Mouse (Mus musculus): ENCODE measurements around the gene Kcnab1.
"Not testable (repeated sequence)": the region's sequence is repeated elsewhere in the genome, so short reads cannot be mapped to it uniquely, and the experiment has no call there.

The Kcnab1 gene

GRCm38 (mm10) chr3:65365921-65366710 is 256.9 kb downstream of the Kcnab1 start:
- DNase-seq (ENCODE audit: low spot score in 2 of 2), result no peak

GRCm38 (mm10) chr3:65367944-65368343 is 258.8 kb downstream of the Kcnab1 start:
- DNase-seq (ENCODE audit: low spot score in 2 of 2), result no peak

DNA sequence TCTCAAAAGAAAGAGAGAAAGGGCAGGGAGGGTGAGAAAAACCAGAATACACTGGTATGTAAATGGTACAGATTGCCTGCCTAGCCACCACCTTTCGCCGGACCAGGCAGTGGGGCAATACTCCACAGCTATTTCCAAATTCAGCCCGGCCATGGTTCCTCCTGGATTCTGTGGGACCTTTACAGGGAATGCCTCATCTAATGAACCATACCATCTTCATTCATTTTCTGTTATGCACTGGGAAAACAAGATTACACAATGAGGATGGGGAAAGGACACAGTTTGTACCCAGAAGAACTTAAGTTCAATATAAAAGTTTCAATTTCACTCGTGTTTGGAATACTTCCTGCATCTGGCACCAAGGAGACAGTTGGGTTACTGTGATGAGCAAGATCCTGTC is 263.4 kb downstream of the Kcnab1 start:
- no peak for DNase-seq (ENCODE audit: low spot score in 2 of 2)

DNA sequence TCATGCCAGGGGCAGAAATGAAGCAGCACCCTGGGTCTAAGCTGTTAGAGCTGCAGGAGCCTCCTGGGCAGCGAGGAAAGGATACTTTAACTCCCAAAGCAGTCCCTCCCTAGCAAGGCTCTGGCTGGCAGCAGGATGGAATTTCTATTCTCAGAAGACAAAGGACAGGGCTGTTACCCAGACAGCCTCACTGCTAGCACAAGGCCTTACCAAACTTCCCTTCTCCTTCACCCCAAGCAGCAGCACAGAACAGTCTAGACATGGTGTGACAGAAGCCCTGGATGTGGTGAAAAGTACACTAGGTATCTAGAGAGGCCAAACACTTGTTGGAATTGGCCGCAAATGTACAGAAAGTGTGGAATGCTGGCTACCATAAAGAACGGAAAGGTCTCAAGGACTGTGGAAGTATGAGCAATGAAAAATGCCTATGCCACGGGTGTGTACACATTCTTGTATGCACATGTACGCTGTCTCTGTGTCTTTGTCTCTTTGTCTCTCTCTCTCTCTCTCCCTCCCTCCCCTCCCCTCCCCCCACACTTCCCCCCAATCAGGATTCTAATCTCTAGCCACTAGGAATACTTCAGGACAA is 264.5 kb downstream of the Kcnab1 start:
- DNase-seq (ENCODE audit: low spot score in 2 of 2), result no peak

DNA sequence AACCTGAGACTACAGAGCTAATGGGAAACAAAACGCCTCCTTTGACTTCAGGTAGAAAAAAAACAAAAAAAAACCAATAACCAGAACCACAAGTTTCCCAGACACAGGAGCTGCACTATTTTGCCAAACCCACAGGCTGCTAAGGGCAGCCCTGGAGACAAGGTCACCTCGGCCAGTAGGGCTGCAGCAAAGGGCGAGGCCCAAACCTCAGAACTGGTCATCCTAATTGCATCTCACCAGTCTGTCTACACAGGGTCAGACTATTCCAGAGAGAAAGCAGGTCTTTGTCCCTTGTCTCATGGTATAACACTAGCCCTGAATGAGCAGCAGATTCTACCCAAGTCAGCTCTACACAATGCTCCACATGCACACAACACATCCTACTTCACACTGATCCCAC is 265.5 kb downstream of the Kcnab1 start:
- no peak for DNase-seq (ENCODE audit: low spot score in 2 of 2)

DNA sequence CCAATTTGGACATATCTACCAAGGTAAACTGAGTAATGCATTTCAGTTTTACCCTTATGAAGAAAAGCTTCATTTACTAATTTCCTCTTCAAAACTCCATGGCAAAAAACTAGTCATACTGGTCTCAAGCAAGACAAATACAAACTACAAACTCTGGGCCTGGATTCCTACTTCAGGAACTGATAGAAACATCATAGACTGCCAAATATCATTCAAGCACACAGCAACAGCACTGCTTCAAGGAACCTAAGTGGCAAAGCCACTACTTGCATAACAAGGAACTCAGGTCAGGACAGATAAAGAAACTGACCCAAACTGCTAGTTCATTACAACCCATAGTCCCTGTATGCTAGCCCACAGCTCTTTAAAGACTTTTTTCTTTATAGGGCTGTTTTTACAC is 269.5 kb downstream of the Kcnab1 start:
- DNase-seq (ENCODE audit: low spot score in 2 of 2), result no peak

GRCm38 (mm10) chr3:65379884-65380539 is 270.8 kb downstream of the Kcnab1 start:
- peak; percentile 20 to 25 for DNase-seq (ENCODE audit: low spot score in 2 of 2)

DNA sequence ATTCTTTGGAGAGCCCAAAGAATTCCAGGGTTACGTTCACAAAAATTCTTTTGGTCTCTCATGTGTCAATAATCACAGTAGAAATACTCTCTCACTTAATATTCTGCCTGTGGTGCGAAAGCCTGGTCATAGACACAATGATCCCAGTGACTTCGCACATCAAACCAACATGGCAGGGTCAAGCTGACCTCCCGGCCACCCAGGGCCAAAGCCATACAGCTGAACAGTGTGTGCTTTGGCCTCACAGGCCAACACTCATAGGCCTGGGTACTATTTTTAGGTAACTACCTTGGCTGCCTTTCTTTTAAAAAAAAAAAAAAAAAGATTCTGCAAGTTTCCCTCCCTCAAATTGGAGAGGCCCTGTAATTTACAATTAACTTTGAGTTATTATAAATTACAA is 271.9 kb downstream of the Kcnab1 start:
- DNase-seq (ENCODE audit: low spot score in 2 of 2), result no peak

DNA sequence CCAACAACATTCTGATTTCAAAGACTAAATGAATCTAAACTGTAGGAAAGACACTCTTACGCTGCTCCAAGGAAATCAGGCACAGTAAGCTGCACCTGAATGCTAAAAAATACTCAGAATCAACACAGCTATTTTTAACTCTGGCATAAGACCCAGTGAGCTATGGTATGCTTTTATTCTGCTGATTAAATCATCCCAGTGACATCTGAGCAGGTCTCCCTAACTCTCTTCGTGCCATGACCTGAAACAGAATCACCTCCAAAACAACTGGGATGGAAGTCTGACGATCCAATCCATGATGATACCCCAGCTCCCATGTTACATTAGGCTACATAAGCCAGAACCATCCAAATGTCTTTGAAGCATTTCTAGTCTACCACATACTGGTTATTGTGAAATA is 275.2 kb downstream of the Kcnab1 start:
- DNase-seq (ENCODE audit: low spot score in 2 of 2), result no peak

DNA sequence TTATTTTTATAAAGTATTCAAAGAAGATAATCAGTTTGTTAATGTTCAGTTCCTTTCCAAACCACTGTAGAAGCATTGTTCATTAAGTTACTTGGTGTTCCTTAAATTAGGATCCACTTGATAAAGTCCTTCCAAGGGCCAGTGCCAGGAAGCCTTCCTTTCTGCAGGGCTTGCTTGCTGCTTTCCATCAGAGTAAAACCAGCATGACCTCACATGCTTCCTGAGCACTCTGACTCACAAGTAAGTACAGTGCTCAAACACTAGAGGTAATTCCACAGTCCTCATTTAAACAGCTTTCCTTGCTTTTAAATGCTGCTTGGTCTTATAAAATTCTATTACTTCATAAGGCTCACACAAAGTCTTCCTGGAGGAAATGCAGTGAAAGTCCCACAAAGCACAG is 276.6 kb downstream of the Kcnab1 start:
- DNase-seq (ENCODE audit: low spot score in 2 of 2), result no peak

DNA sequence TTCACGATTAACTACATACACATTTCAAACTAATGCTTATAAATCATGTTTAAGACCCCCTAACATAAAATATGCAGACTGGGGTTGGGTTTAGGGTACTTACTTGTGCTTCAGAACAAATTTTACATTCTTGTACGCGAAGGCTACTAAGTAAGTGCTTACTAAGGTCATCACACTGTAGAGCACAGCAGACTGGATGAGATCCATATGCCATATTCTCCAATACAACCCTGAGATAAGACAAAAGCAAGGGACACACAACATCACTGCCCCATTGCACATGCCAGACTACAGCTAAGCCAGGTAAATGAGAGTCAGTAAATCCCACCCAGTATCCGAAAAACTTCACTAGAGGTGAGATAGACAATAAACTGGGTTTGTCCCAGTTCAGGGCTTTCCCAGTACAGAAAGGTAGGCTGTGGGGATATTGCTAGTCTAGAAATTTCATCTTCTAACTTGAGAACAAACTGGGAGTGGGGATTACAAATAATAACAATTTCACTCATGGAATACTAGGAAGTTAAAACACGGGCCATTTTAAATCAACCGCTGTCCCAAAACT is 282.1 kb downstream of the Kcnab1 start:
- DNase-seq (ENCODE audit: low spot score in 2 of 2), result no peak

DNA sequence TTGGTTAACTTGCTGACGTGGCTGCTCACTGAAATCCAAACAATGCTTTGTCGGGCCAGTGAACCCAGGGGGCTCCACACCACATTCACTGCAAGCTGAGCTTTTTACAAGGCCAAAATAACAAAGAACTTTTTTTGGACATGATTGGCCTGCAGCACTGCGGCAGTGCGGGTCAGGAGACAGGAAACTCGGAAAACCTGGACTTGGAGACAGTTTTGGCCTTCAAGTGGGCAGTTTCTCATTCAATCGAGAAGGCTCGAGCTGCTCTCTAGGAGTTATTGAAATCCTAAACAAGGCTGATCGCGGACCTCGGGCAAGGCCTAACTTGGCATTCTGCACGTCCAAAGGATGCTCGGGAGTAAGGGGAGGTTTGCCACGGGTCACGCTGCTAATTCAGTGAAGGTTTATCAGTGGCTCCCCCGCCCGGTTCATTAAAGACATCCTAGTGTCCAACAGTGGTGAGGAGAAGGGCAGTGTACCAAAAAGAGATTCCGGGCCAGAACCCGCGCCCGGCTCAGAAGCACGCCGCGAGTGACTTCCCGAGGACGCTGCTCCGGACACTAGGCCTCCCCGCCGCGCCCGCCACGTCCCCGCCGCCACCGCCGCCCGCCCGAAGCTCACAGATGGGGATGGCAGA is 282.7 kb downstream of the Kcnab1 start:
- DNase-seq (ENCODE audit: low spot score in 2 of 2), result peak in 1 of 2 experiments; percentile 2

DNA sequence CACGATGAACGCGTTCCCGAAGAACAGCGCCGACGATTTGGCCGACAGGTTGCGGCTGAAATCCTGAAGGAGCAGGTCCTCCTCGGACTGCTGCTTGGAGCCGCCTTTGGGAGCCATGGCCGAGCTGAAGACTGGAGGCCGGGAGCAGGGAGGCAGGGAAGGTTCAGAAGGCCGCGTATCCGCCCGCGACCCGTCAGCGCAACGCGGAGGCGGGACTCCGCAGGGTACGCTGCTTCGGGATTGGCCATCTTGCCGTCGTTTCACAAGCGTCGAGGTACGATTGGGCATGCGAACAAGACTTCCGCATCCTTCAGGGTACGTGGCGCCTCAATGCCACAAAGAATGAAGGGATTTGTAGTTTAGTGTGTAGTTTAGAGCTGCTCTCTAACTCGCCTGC is 283.2 kb downstream of the Kcnab1 start, which contains the start of gene Ssr3:
Ssr3 (minus strand) TSS at position 203 of the 397 bp plus-strand sequence.
- DNase-seq (ENCODE audit: low spot score in 2 of 2), result peak; percentile 94

GRCm38 (mm10) chr3:65395111-65395510 is 285.9 kb downstream of the Kcnab1 start:
- DNase-seq (ENCODE audit: low spot score in 2 of 2), result not testable (repeated sequence)

DNA sequence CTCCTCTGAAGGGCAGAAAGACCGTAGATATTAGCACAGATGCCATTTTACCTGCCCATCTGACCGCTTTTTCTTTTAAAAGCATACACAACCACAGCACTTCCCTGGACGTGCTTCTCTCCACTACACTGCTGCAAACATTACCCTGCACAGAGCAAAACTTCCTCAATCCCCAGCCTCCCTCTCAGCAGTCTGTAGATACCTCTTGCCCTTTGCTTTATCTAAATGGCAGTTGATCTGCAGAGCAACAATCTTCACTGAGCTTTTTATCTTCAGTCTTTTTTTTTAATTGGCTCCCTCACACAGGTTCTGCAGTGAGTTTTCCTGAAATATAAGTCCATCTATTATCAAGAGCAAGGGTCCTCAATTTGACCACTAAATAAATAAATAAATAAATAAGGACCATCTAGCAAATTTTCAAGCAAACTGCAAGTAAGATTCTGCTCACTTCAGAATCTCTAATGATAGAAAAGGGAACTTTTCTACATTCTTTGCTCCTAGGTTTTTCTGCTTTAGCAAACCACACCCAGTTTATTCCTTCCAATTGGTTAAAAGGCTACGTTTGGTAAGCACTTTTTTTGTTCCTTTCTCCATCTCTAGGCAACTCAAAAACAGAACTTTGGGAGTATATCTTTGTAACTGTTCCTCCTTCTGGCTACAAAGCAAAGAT is 287.8 kb downstream of the Kcnab1 start:
- no peak for DNase-seq (ENCODE audit: low spot score in 2 of 2)

DNA sequence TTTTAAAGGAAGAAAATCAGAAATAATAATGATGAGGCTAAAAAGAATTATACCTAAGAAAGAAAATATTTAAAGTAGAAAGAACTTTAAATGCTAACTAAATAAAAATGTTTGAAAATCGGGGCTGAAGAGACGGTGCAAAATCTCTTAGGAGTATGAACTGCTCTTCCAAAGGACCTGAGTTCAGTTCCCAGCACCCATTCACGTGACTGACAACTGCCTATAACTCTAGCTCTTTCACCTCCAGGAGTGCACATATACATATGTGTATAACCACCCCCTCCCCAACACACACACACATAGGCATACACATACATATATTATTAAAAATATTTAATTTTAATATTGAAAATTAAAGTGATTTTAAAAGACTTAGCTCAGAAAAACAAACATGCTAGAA is 288.4 kb downstream of the Kcnab1 start:
- DNase-seq (ENCODE audit: low spot score in 2 of 2), result no peak

DNA sequence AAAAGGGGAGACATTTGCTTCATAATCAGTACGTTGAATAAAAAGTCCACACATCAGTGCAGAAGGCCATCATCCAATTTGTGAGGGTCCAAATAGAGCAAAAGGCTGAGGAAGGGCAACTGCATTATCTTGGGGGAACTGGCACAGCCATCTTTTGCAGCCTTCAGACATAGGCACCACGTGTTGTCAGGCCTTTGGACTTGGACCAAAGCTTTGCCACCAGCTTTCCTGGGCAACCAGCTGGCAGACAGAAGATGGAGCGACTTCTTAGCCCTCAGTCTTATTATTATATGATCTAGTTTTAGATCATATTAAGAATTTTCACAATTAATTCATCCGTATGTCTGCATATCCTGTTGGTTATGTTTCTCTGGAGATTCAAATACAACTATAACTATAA is 296.6 kb downstream of the Kcnab1 start:
- DNase-seq (ENCODE audit: low spot score in 2 of 2), result no peak

DNA sequence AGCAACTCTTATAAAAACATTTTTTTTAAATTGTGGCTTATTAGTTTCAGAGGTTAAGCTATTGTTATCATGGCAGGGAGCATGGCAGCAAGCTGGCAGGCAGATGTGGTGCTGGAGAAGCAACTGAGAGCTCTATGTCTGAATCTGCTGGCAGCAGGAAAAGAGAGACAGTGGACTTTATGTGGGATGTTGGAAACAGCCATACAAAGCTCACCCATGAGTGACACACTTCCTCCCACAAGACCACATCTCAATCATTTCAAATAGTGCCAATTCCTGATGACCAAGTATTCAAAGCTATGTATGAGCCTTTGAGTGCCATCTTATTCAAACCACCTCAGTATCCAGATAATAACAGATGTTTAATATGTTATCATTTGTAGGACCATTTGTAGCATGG is 298.7 kb downstream of the Kcnab1 start:
- DNase-seq (ENCODE audit: low spot score in 2 of 2), result no peak

GRCm38 (mm10) chr3:65416571-65416970 is 307.4 kb downstream of the Kcnab1 start:
- no peak for DNase-seq (ENCODE audit: low spot score in 2 of 2)

GRCm38 (mm10) chr3:65417913-65418594 is 308.9 kb downstream of the Kcnab1 start:
- DNase-seq (ENCODE audit: low spot score in 2 of 2), result no peak

GRCm38 (mm10) chr3:65419706-65420105 is 310.5 kb downstream of the Kcnab1 start:
- no peak for DNase-seq (ENCODE audit: low spot score in 2 of 2)
